Mouse (Mus musculus): ENCODE measurements around the gene 1700080E11Rik. TPM values are rescaled to one million over a fixed set of nuclear protein-coding genes. Genes with fewer than 3 reads are reported as not detected.
"Not testable (repeated sequence)": the region's sequence is repeated elsewhere in the genome, so short reads cannot be mapped to it uniquely, and the experiment has no call there.

1700080E11Rik gene
- polyA plus RNA-seq (2015; fragmentation: Nextera tagmentation; extraction: Ambion mirVana), result not detected in 2 replicates

- no peak for ATAC-seq (ENCODE audit: insufficient read depth)
- Histone ChIP-seq H3K9ac (no peak within 1 kb of the TSS), H3K9me3 (replicated peaks) (no peaks in the 10 kb centered on the region), H3K4me2 (no peak within 1 kb of the TSS), H3K27ac (replicated peaks) (no peak within 1 kb of the TSS), H3K27me3 (no peaks in the 10 kb centered on the region), H3K4me1 (replicated peaks) (no peaks in the 10 kb centered on the region), H3K36me3 (replicated peaks) (no peaks in the 10 kb centered on the region), H3K4me3 (replicated peaks) (no peak within 1 kb of the TSS)
- WGBS (ENCODE audit: insufficient replicate concordance), result 57% methylated on average over 6 of the region's 6 CpGs
Observed at GRCm38 (mm10) chr9:105144992-105145391, at the start of gene 1700080E11Rik. Gene 1700080E11Rik, minus strand, starts transcription at chr9:105145092.

- H3K9me3 ChIP-seq (replicated peaks), result no peaks in the 10 kb centered on the region
- no peak for ATAC-seq (ENCODE audit: insufficient read depth)
- no peak overlapping the region for H3K4me3 ChIP-seq (replicated peaks)
- 35% methylated on average over 3 of the region's 3 CpGs for WGBS (ENCODE audit: insufficient replicate concordance)
- no peak overlapping the region for H3K4me2 ChIP-seq
- H3K36me3 ChIP-seq (replicated peaks), result no peaks in the 10 kb centered on the region
- H3K9ac ChIP-seq, result no peak overlapping the region
- no peaks in the 10 kb centered on the region for H3K4me1 ChIP-seq (replicated peaks)
- H3K27me3 ChIP-seq, result no peaks in the 10 kb centered on the region
- no peak overlapping the region for H3K27ac ChIP-seq (replicated peaks)
Observed at GRCm38 (mm10) chr9:105186725-105187124, 41.8 kb upstream of the 1700080E11Rik start.

- H3K9ac ChIP-seq, result no peak overlapping the region
- no peak for ATAC-seq (ENCODE audit: insufficient read depth)
Observed at GRCm38 (mm10) chr9:105182392-105182791, 37.5 kb upstream of the 1700080E11Rik start.

GRCm38 (mm10) chr9:105139204-105139603 is 5.7 kb downstream of the 1700080E11Rik start:
- 21% methylated on average over 6 of the region's 6 CpGs for WGBS (ENCODE audit: insufficient replicate concordance)
- H3K4me3 ChIP-seq (replicated peaks), result no peak overlapping the region
- no peak overlapping the region for H3K27ac ChIP-seq (replicated peaks)
- H3K9me3 ChIP-seq (replicated peaks), result no peaks in the 10 kb centered on the region
- no peak overlapping the region for H3K4me2 ChIP-seq
- no peaks in the 10 kb centered on the region for H3K27me3 ChIP-seq
- ATAC-seq (ENCODE audit: insufficient read depth), result no peak
- no peaks in the 10 kb centered on the region for H3K4me1 ChIP-seq (replicated peaks)
- H3K36me3 ChIP-seq (replicated peaks), result no peaks in the 10 kb centered on the region
- no peak overlapping the region for H3K9ac ChIP-seq

More at GRCm38 (mm10) chr9:105182392-105182791, 37.5 kb upstream of the 1700080E11Rik start:
- Histone ChIP-seq H3K9me3 (replicated peaks) (no peaks in the 10 kb centered on the region), H3K27ac (replicated peaks) (no peak overlapping the region), H3K27me3 (no peaks in the 10 kb centered on the region), H3K36me3 (replicated peaks) (no peaks in the 10 kb centered on the region), H3K4me3 (replicated peaks) (no peak overlapping the region), H3K4me2 (no peak overlapping the region), H3K4me1 (replicated peaks) (no peaks in the 10 kb centered on the region)
- WGBS (ENCODE audit: insufficient replicate concordance), result 61% methylated on average over 3 of the region's 3 CpGs

GRCm38 (mm10) chr9:105136404-105136803 is 8.5 kb downstream of the 1700080E11Rik start:
- no peak overlapping the region for H3K9ac ChIP-seq
- H3K27me3 ChIP-seq, result no peaks in the 10 kb centered on the region
- no peaks in the 10 kb centered on the region for H3K9me3 ChIP-seq (replicated peaks)
- H3K27ac ChIP-seq (replicated peaks), result no peak overlapping the region
- no peak overlapping the region for H3K4me2 ChIP-seq
- peaks cover 11% of the 10 kb centered on the region for H3K4me1 ChIP-seq (replicated peaks)
- H3K36me3 ChIP-seq (replicated peaks), result no peaks in the 10 kb centered on the region
- WGBS (ENCODE audit: insufficient replicate concordance), result 13% methylated on average over 1 of the region's 1 CpGs
- ATAC-seq (ENCODE audit: insufficient read depth), result no peak
- no peak overlapping the region for H3K4me3 ChIP-seq (replicated peaks)

- Histone ChIP-seq H3K27ac (replicated peaks) (no peak overlapping the region), H3K4me1 (replicated peaks) (peaks cover 24% of the 10 kb centered on the region), H3K9ac (no peak overlapping the region), H3K9me3 (replicated peaks) (no peaks in the 10 kb centered on the region), H3K4me2 (no peak overlapping the region), H3K36me3 (replicated peaks) (no peaks in the 10 kb centered on the region), H3K4me3 (replicated peaks) (no peak overlapping the region), H3K27me3 (no peaks in the 10 kb centered on the region)
- 62% methylated on average over 5 of the region's 5 CpGs for WGBS (ENCODE audit: insufficient replicate concordance)
- ATAC-seq (ENCODE audit: insufficient read depth), result no peak
Observed at GRCm38 (mm10) chr9:105134536-105134935, 10.4 kb downstream of the 1700080E11Rik start.

- Histone ChIP-seq H3K4me2 (peak overlapping the region; percentile 84), H3K27ac (replicated peaks) (no peak overlapping the region; the same call in 1 of the 2 replicates), H3K27me3 (no peaks in the 10 kb centered on the region), H3K36me3 (replicated peaks) (no peaks in the 10 kb centered on the region), H3K4me3 (replicated peaks) (peak overlapping the region; percentile 74), H3K4me1 (replicated peaks) (peaks cover 24% of the 10 kb centered on the region), H3K9me3 (replicated peaks) (no peaks in the 10 kb centered on the region), H3K9ac (no peak overlapping the region)
- ATAC-seq (ENCODE audit: insufficient read depth), result peak; percentile 7; the same call in 1 of the 2 replicates
- WGBS (ENCODE audit: insufficient replicate concordance), result 15% methylated on average over 5 of the region's 5 CpGs
Observed at GRCm38 (mm10) chr9:105132002-105132367, 12.9 kb downstream of the 1700080E11Rik start.

- H3K27ac ChIP-seq (replicated peaks), result peak within 1 kb of the TSS; percentile 20
- ATAC-seq (ENCODE audit: insufficient read depth), result peak; percentile 99
- under 1% methylated on average over 60 of the region's 60 CpGs for WGBS (ENCODE audit: insufficient replicate concordance)
Observed at GRCm38 (mm10) chr9:105131253-105132001, 13.5 kb downstream of the 1700080E11Rik start, which contains the start of gene Nudt16. Gene Nudt16, minus strand, starts transcription at chr9:105131824.

GRCm38 (mm10) chr9:105130331-105130730 is 14.6 kb downstream of the 1700080E11Rik start:
- Histone ChIP-seq H3K9ac (no peak overlapping the region), H3K36me3 (replicated peaks) (no peaks in the 10 kb centered on the region), H3K9me3 (replicated peaks) (no peaks in the 10 kb centered on the region), H3K27ac (replicated peaks) (no peak overlapping the region), H3K27me3 (no peaks in the 10 kb centered on the region), H3K4me2 (peak overlapping the region; percentile 84), H3K4me1 (replicated peaks) (peaks cover 24% of the 10 kb centered on the region), H3K4me3 (replicated peaks) (no peak overlapping the region)
- 87% methylated on average over 8 of the region's 8 CpGs for WGBS (ENCODE audit: insufficient replicate concordance)
- ATAC-seq (ENCODE audit: insufficient read depth), result no peak

More at GRCm38 (mm10) chr9:105131253-105132001, 13.5 kb downstream of the 1700080E11Rik start, which contains the start of gene Nudt16:
- no peaks in the 10 kb centered on the region for H3K36me3 ChIP-seq (replicated peaks)
- H3K4me2 ChIP-seq, result peak within 1 kb of the TSS; percentile 84
- H3K4me1 ChIP-seq (replicated peaks), result peaks cover 24% of the 10 kb centered on the region
- peak within 1 kb of the TSS; percentile 74 for H3K4me3 ChIP-seq (replicated peaks)
- no peaks in the 10 kb centered on the region for H3K27me3 ChIP-seq
- peak within 1 kb of the TSS; percentile 64 for H3K9ac ChIP-seq
- H3K9me3 ChIP-seq (replicated peaks), result no peaks in the 10 kb centered on the region

GRCm38 (mm10) chr9:105125206-105125605 is 19.7 kb downstream of the 1700080E11Rik start:
- H3K36me3 ChIP-seq (replicated peaks); H3K4me3 ChIP-seq (replicated peaks); H3K9me3 ChIP-seq (replicated peaks); H3K27me3 ChIP-seq; H3K4me2 ChIP-seq; H3K4me1 ChIP-seq (replicated peaks); H3K27ac ChIP-seq (replicated peaks); ATAC-seq (ENCODE audit: insufficient read depth); H3K9ac ChIP-seq: not testable (repeated sequence)
- 56% methylated on average over 3 of the region's 3 CpGs for WGBS (ENCODE audit: insufficient replicate concordance)

- H3K4me1 ChIP-seq (replicated peaks), result no peaks in the 10 kb centered on the region
- no peaks in the 10 kb centered on the region for H3K36me3 ChIP-seq (replicated peaks)
- no peak overlapping the region for H3K27ac ChIP-seq (replicated peaks)
- no peak for ATAC-seq (ENCODE audit: insufficient read depth)
- no peak overlapping the region for H3K9ac ChIP-seq
- no peak overlapping the region for H3K4me3 ChIP-seq (replicated peaks)
- no peaks in the 10 kb centered on the region for H3K9me3 ChIP-seq (replicated peaks)
- 74% methylated on average over 5 of the region's 5 CpGs for WGBS (ENCODE audit: insufficient replicate concordance)
- H3K27me3 ChIP-seq, result no peaks in the 10 kb centered on the region
- no peak overlapping the region for H3K4me2 ChIP-seq
Observed at GRCm38 (mm10) chr9:105103893-105104292, 41.0 kb downstream of the 1700080E11Rik start.
